Mouse (Mus musculus) cerebellum, adult 8-10 months (tissue): ENCODE data around the gene Dmkn.
A peak's percentile ranks its signal among the peaks of the same experiment; 100 is the strongest.
"Not testable (repeated sequence)": the region's sequence is repeated elsewhere in the genome, so short reads cannot be mapped to it uniquely, and the experiment has no call there.

Experiments
- DNase-seq: peaks from one replicate; pipeline ENCODE4 v3.0.0; 2022

Gene Dmkn

GRCm38 (mm10) chr7:30763456-30763855 lies at the start of gene Dmkn:
Gene Dmkn (plus strand): TSS chr7:30763756.
- no peak for DNase-seq

DNA sequence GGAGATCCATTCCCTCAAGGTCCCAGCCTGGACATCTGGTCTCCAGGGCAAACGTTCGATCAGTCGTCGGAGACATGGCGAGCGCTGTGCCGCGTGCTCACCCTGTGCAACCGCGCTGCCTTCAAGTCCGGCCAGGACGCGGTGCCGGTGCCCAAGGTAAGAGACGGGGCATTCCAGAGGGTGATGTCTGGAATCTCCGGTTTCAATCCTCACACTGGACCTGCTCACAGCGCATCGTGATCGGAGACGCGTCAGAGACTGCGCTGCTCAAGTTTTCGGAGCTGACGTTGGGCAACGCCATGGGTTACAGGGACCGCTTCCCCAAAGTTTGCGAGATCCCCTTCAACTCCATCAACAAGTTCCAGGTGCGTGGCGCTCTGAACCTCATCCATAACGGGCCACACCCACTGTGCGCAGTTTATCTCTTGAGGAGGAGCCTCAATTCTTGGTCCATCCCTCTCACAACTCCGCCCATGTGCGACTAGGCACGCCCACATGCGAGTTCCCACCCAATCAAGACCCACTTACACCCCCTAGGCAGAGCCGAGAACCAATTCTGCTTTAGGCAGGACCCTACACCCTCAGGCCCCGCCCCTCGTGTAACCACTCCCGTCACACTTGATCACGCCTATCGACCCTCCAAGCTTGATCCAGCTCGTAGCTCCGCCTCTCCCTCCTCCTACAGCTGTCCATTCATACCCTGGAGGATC lies 46.4 kb upstream of the Dmkn start:
- no peak for DNase-seq

DNA sequence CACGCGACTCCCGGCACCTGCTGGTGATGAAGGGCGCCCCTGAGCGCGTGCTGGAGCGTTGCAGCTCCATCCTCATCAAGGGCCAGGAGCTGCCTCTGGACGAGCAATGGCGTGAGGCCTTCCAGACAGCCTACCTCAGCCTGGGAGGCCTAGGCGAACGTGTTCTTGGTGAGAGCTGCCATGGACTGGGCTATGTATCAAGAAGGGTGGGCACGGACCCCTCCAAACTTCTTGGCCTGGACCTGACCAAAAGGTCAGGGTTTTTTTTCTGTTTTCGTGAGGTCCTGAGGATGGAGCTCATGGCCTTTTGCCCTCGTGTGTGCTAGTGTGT lies 45.9 kb upstream of the Dmkn start:
- no peak for DNase-seq

DNA sequence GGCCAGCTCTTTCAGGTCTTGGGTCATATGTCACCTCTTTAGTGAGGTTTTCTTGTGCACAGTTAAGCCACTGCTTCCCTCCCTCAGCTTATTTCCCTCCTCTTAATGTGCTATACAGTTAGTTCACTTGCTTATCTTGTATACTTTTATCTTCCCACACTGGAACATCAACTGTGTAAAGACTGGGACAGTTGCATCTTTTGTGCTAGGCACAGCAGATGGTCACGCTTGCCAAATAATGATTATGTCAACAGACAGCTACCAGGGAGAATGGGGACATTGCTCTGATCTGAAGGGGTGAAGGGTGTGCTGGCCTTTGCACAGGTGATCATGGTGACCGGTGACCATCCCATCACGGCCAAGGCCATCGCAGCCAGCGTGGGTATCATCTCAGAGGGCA lies 43.9 kb upstream of the Dmkn start:
- no peak for DNase-seq

GRCm38 (mm10) chr7:30721286-30721685 lies 42.3 kb upstream of the Dmkn start:
- no peak for DNase-seq

- no peak for DNase-seq
These were observed 40.1 kb upstream of the Dmkn start for GRCm38 (mm10) chr7:30723274-30723953.

DNA sequence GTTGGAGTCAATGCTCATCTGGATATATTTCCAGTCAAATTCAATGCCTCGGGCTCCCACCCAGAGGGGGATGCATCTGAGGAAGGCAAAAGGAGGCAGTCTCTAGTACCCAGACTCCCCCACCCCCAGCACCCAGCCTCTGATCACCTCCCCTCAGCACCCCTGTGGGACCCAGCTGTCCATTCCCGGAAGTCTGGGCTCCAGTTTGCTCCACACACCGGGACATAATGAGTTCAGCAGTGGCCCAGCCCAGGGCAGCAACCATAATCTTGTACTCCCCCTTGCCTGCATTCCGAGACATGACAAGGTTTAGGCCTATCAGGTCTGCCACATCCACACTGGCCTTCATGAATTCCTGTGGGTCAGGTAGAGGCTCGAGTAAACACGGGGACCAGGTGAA lies 35.3 kb upstream of the Dmkn start:
- no peak for DNase-seq

DNA sequence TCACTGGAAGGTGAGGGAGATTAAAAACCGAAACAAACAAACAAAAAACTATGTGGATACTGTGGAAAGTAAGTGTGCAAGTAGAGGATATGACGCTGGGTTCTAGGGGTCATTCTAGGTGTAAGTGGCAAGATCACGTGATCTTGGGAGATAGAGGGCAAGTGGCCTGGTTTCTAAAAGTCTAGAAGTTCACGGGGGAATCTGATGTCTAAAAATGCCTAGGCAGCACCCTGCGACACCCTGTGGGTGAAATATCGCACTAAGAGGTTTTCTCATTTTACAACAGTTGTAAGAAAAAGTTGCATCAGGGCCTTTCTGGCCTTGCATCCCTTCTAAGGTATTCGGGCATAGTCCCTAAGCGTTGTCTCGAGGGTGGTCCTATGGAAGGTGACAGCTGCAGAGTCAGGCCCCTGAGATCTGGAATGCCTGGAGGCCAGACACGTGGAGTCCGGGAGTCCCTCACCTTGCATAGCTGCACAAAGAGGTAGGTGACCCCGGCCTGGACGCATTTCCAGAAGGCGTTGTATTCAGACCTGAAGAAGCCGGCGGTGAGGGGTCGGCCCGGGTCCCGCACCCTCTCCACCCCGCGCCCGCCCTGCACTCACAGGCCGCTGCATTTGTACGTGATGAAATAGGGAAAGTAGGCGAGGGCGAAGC lies 34.7 kb upstream of the Dmkn start:
- no peak for DNase-seq

DNA sequence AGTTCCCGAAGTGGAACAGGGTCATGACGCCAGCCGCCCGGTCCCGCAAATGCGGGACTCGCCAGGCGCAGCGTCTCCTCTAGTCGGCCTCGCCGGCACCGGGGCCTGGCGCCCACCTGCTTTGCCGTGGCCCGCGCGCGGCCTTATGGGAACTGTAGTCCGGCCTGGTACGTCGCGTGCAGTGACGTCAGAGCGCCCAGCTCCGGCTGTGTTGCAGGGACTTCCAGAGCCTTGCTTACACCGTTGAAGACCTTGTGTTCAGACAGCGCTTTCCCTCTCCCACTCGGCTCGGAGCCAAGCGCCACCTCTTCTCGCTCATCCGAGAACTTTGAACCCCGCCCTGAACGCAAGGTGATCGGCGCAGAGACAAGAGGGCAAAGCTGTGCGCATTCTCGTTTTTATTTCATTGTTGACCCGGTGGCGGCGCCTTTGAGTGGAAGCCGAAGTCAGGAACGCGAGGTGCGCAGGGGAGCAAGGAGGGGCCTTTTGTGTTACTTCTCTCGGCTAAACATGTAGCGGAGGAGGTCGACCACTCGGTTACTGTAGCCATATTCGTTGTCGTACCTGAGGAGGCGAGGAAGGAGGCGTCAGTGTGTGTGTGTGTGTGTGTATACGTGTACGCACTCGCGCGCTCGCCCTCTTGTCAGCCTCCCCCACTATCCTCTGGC lies 34.0 kb upstream of the Dmkn start, which contains the start of gene Tmem147:
Gene Tmem147, minus strand, starts transcription at position 145 of the 668 bp plus-strand sequence.
- DNase-seq, result peak; percentile 94

- DNase-seq, result not testable (repeated sequence)
These were observed 33.4 kb upstream of the Dmkn start for GRCm38 (mm10) chr7:30730064-30730722.

GRCm38 (mm10) chr7:30736211-30736610 lies 27.3 kb upstream of the Dmkn start:
- no peak for DNase-seq

- DNase-seq, result not testable (repeated sequence)
These were observed 21.0 kb upstream of the Dmkn start for GRCm38 (mm10) chr7:30742570-30742969.

- not testable (repeated sequence) for DNase-seq
These were observed 19.9 kb upstream of the Dmkn start, which contains the start of gene Gapdhs for GRCm38 (mm10) chr7:30743617-30744016. Gene Gapdhs (minus strand): TSS chr7:30743681.

GRCm38 (mm10) chr7:30744022-30744598 lies 19.4 kb upstream of the Dmkn start:
- DNase-seq, result no peak

DNA sequence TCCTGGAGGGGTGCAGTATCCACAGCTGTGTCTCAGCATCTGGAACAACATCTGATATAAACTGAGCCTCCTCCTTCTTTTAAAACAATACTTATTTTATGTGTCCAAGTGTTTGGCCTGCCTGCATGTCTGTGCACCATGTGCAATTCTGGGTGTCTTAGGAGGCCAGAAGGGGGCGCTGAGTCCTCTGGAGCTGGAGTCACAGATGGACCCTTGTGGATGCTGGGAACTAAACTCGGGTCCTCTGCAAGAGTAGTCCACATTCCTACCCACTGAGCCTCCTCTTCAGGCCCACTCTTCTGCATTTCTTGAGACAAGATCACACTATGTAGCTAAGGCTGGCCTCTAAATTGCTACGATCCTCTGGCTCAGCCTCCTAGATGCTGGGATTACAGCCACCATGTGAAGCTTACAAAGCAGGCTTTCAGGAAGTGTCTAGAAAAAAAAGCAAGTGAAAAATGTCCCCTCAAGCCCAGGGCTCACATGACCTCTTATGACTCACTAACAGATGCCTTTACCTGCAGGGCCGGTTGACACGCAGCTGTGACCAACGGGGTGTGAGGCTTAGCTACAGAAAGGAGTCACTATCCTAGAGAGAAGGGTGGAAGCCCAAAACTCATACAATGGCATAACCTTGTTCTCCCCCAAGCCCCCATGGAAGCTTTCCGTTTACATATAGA lies 15.9 kb upstream of the Dmkn start:
- no peak for DNase-seq

DNA sequence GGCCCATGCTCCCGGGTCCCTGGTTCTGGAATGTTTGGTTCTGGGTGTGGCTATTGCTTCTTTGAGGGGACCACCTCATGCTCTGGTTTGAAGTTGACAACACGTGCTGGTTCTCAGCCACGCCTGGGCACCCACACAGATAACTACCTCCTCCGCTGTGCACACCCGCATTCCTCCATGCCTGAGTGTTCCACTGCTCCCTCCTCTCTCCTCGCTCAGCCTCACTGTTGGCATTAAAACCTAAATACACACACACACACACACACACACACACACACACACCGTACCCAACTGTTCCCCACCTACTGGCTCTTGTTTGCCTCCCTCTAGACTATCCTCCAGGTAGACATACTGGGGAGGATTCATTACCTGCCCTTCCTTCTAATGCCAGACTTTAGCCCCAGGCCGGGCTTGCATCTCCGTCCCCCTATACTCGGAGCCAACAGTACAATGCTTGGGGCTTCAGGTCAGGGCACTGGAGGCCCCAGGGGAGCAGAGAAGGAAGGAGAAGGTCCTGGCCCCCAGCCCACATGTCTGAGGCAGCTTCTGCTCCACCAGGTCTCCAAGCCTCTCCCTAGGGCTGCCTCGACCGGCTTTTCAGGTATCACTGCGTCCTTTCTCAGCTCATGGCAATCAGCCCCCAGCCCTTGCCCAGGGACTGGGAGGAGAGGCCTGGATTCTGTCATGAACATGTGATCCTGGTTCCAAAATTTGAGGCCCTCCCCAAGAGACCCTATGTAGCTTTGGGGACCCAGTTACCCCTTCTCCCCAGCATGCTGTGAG lies 13.5 kb upstream of the Dmkn start:
- DNase-seq, result no peak

DNA sequence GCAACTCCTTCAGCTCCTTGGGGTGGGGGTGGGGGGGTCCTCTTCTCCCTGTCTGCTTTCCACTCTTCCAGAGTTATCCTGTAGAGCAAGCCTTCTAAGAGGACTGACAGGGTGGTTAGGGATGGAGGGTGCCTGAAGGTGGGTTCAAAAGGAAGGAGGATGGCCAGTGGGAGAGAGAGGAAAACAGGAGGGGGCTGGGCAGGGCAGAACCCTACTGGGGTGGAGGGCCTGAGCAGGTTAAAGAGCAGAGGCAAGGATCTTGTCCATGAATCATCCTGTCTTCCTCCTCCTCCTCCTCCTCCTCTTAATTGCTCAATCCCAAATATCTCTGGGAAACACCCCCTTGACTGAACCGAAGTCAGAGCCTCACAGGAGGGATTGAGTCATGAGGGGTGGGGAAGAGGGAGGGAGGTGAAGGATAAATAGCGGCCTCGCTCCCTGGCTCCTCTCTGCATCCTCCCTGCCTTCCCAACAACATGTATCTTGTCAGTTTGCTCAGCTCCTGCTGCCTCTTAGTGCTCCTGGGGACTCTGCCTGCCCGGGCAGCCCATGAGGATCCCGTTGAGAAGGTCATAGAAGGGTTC lies 12.4 kb upstream of the Dmkn start, which contains the start of gene Sbsn:
Gene Sbsn, plus strand, starts transcription at position 386 of the 584 bp plus-strand sequence.
- no peak for DNase-seq

DNA sequence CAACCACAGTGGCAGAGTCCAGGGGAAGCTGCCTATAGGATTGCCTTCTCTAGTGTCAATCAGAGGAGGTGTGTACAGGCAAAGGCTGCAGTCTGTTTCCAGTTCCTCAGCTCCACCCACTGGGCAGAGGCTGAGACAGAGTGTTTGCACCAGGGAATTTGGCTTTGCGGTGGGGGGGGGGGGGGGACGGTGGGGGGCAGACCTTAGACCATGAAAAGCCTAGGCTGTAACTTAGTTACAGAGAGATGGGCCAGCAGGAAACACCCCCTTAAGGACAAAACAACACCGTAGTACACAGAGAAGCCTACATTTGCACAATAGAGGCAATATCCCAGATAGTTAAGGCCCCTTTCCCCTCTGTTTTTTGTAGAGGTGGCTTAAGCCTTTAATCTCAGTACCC lies 6.6 kb upstream of the Dmkn start:
- DNase-seq, result no peak

- no peak for DNase-seq
These were observed 4.7 kb upstream of the Dmkn start for GRCm38 (mm10) chr7:30758853-30759252.

GRCm38 (mm10) chr7:30761769-30762352 lies 1.7 kb upstream of the Dmkn start:
- DNase-seq, result no peak
